Comparison of ENCODE assay signal across 8 mouse cellular contexts in the genomic region with DNA sequence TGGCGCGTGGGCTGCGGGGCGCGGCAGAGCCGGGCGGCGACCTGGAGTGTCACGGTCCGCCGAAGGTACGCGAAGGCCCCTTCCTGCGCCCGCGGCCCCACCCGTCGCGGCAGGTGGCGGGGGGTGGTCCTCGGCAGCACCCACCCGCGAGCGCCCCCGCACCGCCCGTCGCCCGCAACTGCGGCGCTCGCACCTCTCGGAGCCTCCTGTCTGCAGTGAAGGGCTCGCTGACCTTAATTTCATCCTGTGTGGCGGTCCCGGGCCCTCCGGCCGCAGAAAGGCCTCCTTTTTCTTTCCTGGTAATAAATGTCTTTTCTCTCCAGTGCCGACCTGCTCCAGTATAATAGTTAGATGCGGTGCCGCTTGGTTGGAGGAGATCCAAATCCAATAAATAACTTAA. TPM values are rescaled to one million over a fixed set of nuclear protein-coding genes. Genes with fewer than 3 reads are reported as not detected.
A peak's percentile ranks its signal among the peaks of the same experiment; 100 is the strongest.
DNase-seq lines count a peak whose midpoint lies in the region; ATAC-seq and TF ChIP-seq lines count a peak whose summit lies in the region.

No protein-coding gene starts in this region.

- CTCF ChIA-PET in Patski (lab: Charles Lee) = interaction anchor here (1.7 to 2.2 kb wide), 2 partner anchors 9 to 11 kb away, joined by 5 to 14 read pairs; no protein-coding TSS in a partner anchor

- in situ Hi-C loops in Patski (cut with MboI; ENCODE audit: low pct_unique_long_range_greater_than_20kb) = no loop called here

- POLR2A ChIA-PET in Patski (lab: Charles Lee) = interaction anchor here (0.5 to 2.5 kb wide), 4 partner anchors 11 to 69 kb away, joined by 3 to 17 read pairs (median 4); no protein-coding TSS in a partner anchor

- peak; percentile 51 for TF ChIP-seq CTCF in Patski (IDR thresholded peaks at IDR 0.05)
- TF ChIP-seq CTCF in liver, postnatal 0 days (IDR thresholded peaks at IDR 0.05; ENCODE audit: low read depth) = no peak; the same call in 1 of the 2 replicates

- peaks cover 29% of the 10 kb centered on the region for H3K36me3 ChIP-seq in embryonic facial prominence, embryonic 10.5 days (replicated peaks)
- peaks cover 31% of the 10 kb centered on the region for H3K36me3 ChIP-seq in heart, embryonic 14.5 days (ENCODE audit: control insufficient read depth, insufficient read depth, low read length)
- H3K36me3 ChIP-seq in liver, postnatal 0 days (replicated peaks; ENCODE audit: insufficient read depth, low read length) = no peaks in the 10 kb centered on the region

- H3K4me1 ChIP-seq in embryonic facial prominence, embryonic 10.5 days = peaks cover 32% of the 10 kb centered on the region
- H3K4me1 ChIP-seq in heart, embryonic 14.5 days (ENCODE audit: control insufficient read depth in 2 of 2, insufficient read depth in 2 of 2, low read length in 2 of 2) = peaks cover 21 to 57% of the 10 kb centered on the region in 2 experiments
- H3K4me1 ChIP-seq in liver, postnatal 0 days (ENCODE audit: insufficient read depth) = peaks cover 14% of the 10 kb centered on the region

- H3K9me3 ChIP-seq in embryonic facial prominence, embryonic 10.5 days = no peaks in the 10 kb centered on the region
- H3K9me3 ChIP-seq in heart, embryonic 14.5 days (ENCODE audit: control insufficient read depth, low read length) = no peaks in the 10 kb centered on the region
- no peaks in the 10 kb centered on the region for H3K9me3 ChIP-seq in liver, postnatal 0 days (ENCODE audit: low read length)

- no peak for ATAC-seq in Patski
- no peak for ATAC-seq in heart, embryonic 14.5 days (ENCODE audit: insufficient number of reproducible peaks, insufficient read depth, low FRiP score, low read depth)
- ATAC-seq in liver, postnatal 0 days = no peak

- H3K9ac ChIP-seq in heart, embryonic 14.5 days (ENCODE audit: low read length) = peak overlapping the region; percentile 99
- peak overlapping the region; percentile 92 for H3K9ac ChIP-seq in liver, postnatal 0 days (replicated peaks)

- H3K27me3 ChIP-seq in Patski = no peaks in the 10 kb centered on the region
- no peaks in the 10 kb centered on the region for H3K27me3 ChIP-seq in embryonic facial prominence, embryonic 10.5 days (replicated peaks; ENCODE audit: low read depth, poor library complexity, severe bottlenecking)
- H3K27me3 ChIP-seq in heart, embryonic 14.5 days (ENCODE audit: control insufficient read depth, insufficient read depth, low read length) = no peaks in the 10 kb centered on the region
- peaks cover 9% of the 10 kb centered on the region for H3K27me3 ChIP-seq in liver, postnatal 0 days (ENCODE audit: insufficient read depth, low read length)

- H3K4me2 ChIP-seq in heart, embryonic 14.5 days (ENCODE audit: low read length) = peak overlapping the region; percentile 70
- peak overlapping the region; percentile 77 for H3K4me2 ChIP-seq in liver, postnatal 0 days (ENCODE audit: low read depth, low read length)

- WGBS in embryonic facial prominence, embryonic 10.5 days = 1% methylated on average over 41 of the region's 41 CpGs
- under 1% methylated on average over 40 of the region's 41 CpGs for WGBS in heart, embryonic 14.5 days
- under 1% methylated on average over 37 of the region's 41 CpGs for WGBS in liver, postnatal 0 days (ENCODE audit: insufficient replicate concordance)

- TF ChIP-seq EP300 in liver, postnatal 0 days (IDR thresholded peaks at IDR 0.05; ENCODE audit: low read depth) = no peak

- peak; percentile 34 for DNase-seq in 416B (ENCODE audit: low read depth)
- no peak for DNase-seq in Patski (ENCODE audit: low read depth, low spot score)
- DNase-seq in embryonic facial prominence, embryonic 10.5 days (ENCODE audit: low spot score) = peak; percentile 64
- DNase-seq in kidney, postnatal 25 days = peak; percentile 37 to 69
- DNase-seq in liver, postnatal 0 days = peak; percentile 38
- peak; percentile 53 for DNase-seq in ovary, postnatal 36 days (ENCODE audit: low spot score)
- DNase-seq in urinary bladder, postnatal 25 days (ENCODE audit: low spot score) = peak; percentile 22

- H3K27ac ChIP-seq in embryonic facial prominence, embryonic 10.5 days (replicated peaks) = peak overlapping the region; percentile 94
- H3K27ac ChIP-seq in heart, embryonic 14.5 days (replicated peaks in 1 of 2; ENCODE audit: control insufficient read depth in 1 of 2, insufficient read depth in 1 of 2, low read depth in 2 of 2, low read length in 2 of 2) = peak overlapping the region; percentile 77 to 95
- peak overlapping the region; percentile 81 for H3K27ac ChIP-seq in liver, postnatal 0 days (ENCODE audit: low read depth)

- H3K4me3 ChIP-seq in embryonic facial prominence, embryonic 10.5 days = peak overlapping the region; percentile 96
- H3K4me3 ChIP-seq in heart, embryonic 14.5 days (ENCODE audit: control insufficient read depth in 1 of 2, insufficient read depth in 1 of 2, low read depth in 1 of 2, low read length in 2 of 2) = peak overlapping the region; percentile 82 to 93
- peak overlapping the region; percentile 78 for H3K4me3 ChIP-seq in liver, postnatal 0 days (ENCODE audit: low read depth, low read length)

RNA-seq across cellular contexts. Expression of gene Sptan1, which starts 0.5 kb away (rescaled TPM):
- polyA plus RNA-seq in Patski (2021) = 597 TPM
- polyA plus RNA-seq in embryonic facial prominence, embryonic 10.5 days (2016; fragmentation: Nextera tagmentation; extraction: Ambion mirVana) = 92.9 and 95.8 TPM in 2 replicates
- 156 and 161 TPM in 2 replicates for polyA plus RNA-seq in heart, embryonic 14.5 days (2014; fragmentation: Nextera tagmentation; extraction: Ambion mirVana)
- 14.9 and 17.2 TPM in 2 replicates for polyA plus RNA-seq in liver, postnatal 0 days (2015; fragmentation: Nextera tagmentation; extraction: Ambion mirVana)

RNA-seq across cellular contexts. Expression of gene Gle1, which starts 30.7 kb away (rescaled TPM):
- polyA plus RNA-seq in Patski (2021) = 30.3 TPM
- polyA plus RNA-seq in embryonic facial prominence, embryonic 10.5 days (2016; fragmentation: Nextera tagmentation; extraction: Ambion mirVana) = 78.1 and 79.6 TPM in 2 replicates
- polyA plus RNA-seq in heart, embryonic 14.5 days (2014; fragmentation: Nextera tagmentation; extraction: Ambion mirVana) = 36.1 and 38.1 TPM in 2 replicates
- 13.4 and 14.7 TPM in 2 replicates for polyA plus RNA-seq in liver, postnatal 0 days (2015; fragmentation: Nextera tagmentation; extraction: Ambion mirVana)
